10 mouse cellular contexts compared by ENCODE assay signal in genomic region chr11:80503281-80503680, GRCm38 (mm10). TPM values are rescaled to one million over a fixed set of nuclear protein-coding genes. Genes with fewer than 3 reads are reported as not detected.
DNase-seq lines count a peak whose midpoint lies in the region; ATAC-seq and TF ChIP-seq lines count a peak whose summit lies in the region.
"Had no signal": no experiment of that assay in that cellular context is flagged by ENCODE, and none has a peak within 500 bp of the region (broad histone marks: within the 10 kb centered on the region; RNA-seq: fewer than 3 reads in every experiment).

No protein-coding gene starts in this region.

- peak overlapping the region; percentile 31; the same call in 1 of the 2 replicates for H3K4me2 ChIP-seq in hindbrain, embryonic 13.5 days
- peak overlapping the region; percentile 33 for H3K4me2 ChIP-seq in midbrain, embryonic 14.5 days (ENCODE audit: low read length)
- no peak overlapping the region for H3K4me2 ChIP-seq in lung, postnatal 0 days (replicated peaks; ENCODE audit: low read depth, low read length)
- H3K4me2 ChIP-seq: stomach, embryonic 15.5 days had no signal

- H3K4me3 ChIP-seq in forebrain, embryonic 10.5 days = peak overlapping the region; percentile 36; the same call in 1 of the 2 replicates
- H3K4me3 ChIP-seq in hindbrain, embryonic 13.5 days = no peak overlapping the region
- H3K4me3 ChIP-seq in midbrain, embryonic 14.5 days (replicated peaks; ENCODE audit: low read depth, low read length) = no peak overlapping the region
- H3K4me3 ChIP-seq in lung, adult 2 months (replicated peaks; ENCODE audit: extremely low read depth, low read depth, low read length) = no peak overlapping the region
- no peak overlapping the region for H3K4me3 ChIP-seq in lung, postnatal 0 days (ENCODE audit: low read depth, low read length)
- H3K4me3 ChIP-seq: stomach, embryonic 15.5 days had no signal

- DNase-seq in brain, embryonic 14.5 days (ENCODE audit: low read depth) = peak; percentile 58
- no peak for DNase-seq in forebrain, embryonic 10.5 days (ENCODE audit: extremely low spot score, low spot score)
- DNase-seq in midbrain, embryonic 14.5 days = no peak
- no peak for DNase-seq in right cerebral cortex, adult 2 months (ENCODE audit: low spot score in 2 of 2)
- DNase-seq in lung, adult 2 months = no peak
- no peak for DNase-seq in lung, postnatal 0 days (ENCODE audit: low spot score)
- DNase-seq in cerebellum, adult 18-20 months = no peak
- DNase-seq: lung, adult 18-20 months had no signal

- no peak for ATAC-seq in hindbrain, embryonic 13.5 days (ENCODE audit: low FRiP score)
- no peak for ATAC-seq in midbrain, embryonic 14.5 days (ENCODE audit: low FRiP score, low TSS enrichment)
- no peak for ATAC-seq in lung, postnatal 0 days

- H3K9me3 ChIP-seq in forebrain, embryonic 10.5 days = no peaks in the 10 kb centered on the region
- no peaks in the 10 kb centered on the region for H3K9me3 ChIP-seq in hindbrain, embryonic 13.5 days
- no peaks in the 10 kb centered on the region for H3K9me3 ChIP-seq in midbrain, embryonic 14.5 days (ENCODE audit: control insufficient read depth, low read length)
- no peaks in the 10 kb centered on the region for H3K9me3 ChIP-seq in lung, postnatal 0 days (ENCODE audit: low read length)
- H3K9me3 ChIP-seq: stomach, embryonic 15.5 days had no signal

- TF ChIP-seq POLR2A in brain, embryonic 14.5 days (IDR thresholded peaks at IDR 0.05; ENCODE audit: borderline replicate concordance, extremely low read depth, insufficient read depth, insufficient read length, poor library complexity, severe bottlenecking) = no peak
- TF ChIP-seq POLR2A in lung, adult 2 months (IDR thresholded peaks at IDR 0.05; ENCODE audit: borderline replicate concordance, extremely low read depth, low read depth, low read length) = no peak

- peak overlapping the region; percentile 72 for H3K9ac ChIP-seq in hindbrain, embryonic 13.5 days
- H3K9ac ChIP-seq in midbrain, embryonic 14.5 days (replicated peaks; ENCODE audit: low read length) = peak overlapping the region; percentile 55; the same call in 1 of the 2 replicates
- no peak overlapping the region for H3K9ac ChIP-seq in lung, postnatal 0 days (replicated peaks; ENCODE audit: low read depth)
- H3K9ac ChIP-seq: stomach, embryonic 15.5 days had no signal

- no peaks in the 10 kb centered on the region for H3K36me3 ChIP-seq in forebrain, embryonic 10.5 days (replicated peaks)
- H3K36me3 ChIP-seq in hindbrain, embryonic 13.5 days = no peaks in the 10 kb centered on the region
- no peaks in the 10 kb centered on the region for H3K36me3 ChIP-seq in midbrain, embryonic 14.5 days (ENCODE audit: control insufficient read depth, insufficient read depth, low read length)
- H3K36me3 ChIP-seq in lung, postnatal 0 days (ENCODE audit: insufficient read depth, low read length) = no peaks in the 10 kb centered on the region
- H3K36me3 ChIP-seq: stomach, embryonic 15.5 days had no signal

- 81% methylated on average over 6 of the region's 6 CpGs for WGBS in forebrain, embryonic 10.5 days
- WGBS in hindbrain, embryonic 13.5 days = 74% methylated on average over 6 of the region's 6 CpGs
- WGBS in midbrain, embryonic 14.5 days = 65% methylated on average over 6 of the region's 6 CpGs
- 88% methylated on average over 6 of the region's 6 CpGs for WGBS in lung, adult 2 months
- WGBS in lung, postnatal 0 days = 84% methylated on average over 6 of the region's 6 CpGs

- H3K27me3 ChIP-seq in forebrain, embryonic 10.5 days (ENCODE audit: poor library complexity, severe bottlenecking) = peaks cover 11% of the 10 kb centered on the region
- H3K27me3 ChIP-seq in hindbrain, embryonic 13.5 days = no peaks in the 10 kb centered on the region
- no peaks in the 10 kb centered on the region for H3K27me3 ChIP-seq in midbrain, embryonic 14.5 days (ENCODE audit: control insufficient read depth, insufficient read depth, low read length)
- H3K27me3 ChIP-seq in lung, postnatal 0 days (replicated peaks; ENCODE audit: insufficient read depth, low read length) = no peaks in the 10 kb centered on the region
- H3K27me3 ChIP-seq: stomach, embryonic 15.5 days had no signal

- H3K4me1 ChIP-seq in forebrain, embryonic 10.5 days = peaks cover 53% of the 10 kb centered on the region
- peaks cover 59% of the 10 kb centered on the region for H3K4me1 ChIP-seq in hindbrain, embryonic 13.5 days (replicated peaks)
- peaks cover 52% of the 10 kb centered on the region for H3K4me1 ChIP-seq in midbrain, embryonic 14.5 days (ENCODE audit: control insufficient read depth, insufficient read depth, low read length)
- peaks cover 4% of the 10 kb centered on the region for H3K4me1 ChIP-seq in lung, adult 2 months (ENCODE audit: control insufficient read depth, insufficient read depth, low read length)
- peaks cover 7% of the 10 kb centered on the region; the same call in 1 of the 2 replicates for H3K4me1 ChIP-seq in lung, postnatal 0 days (ENCODE audit: insufficient read depth, low read depth, low read length)

- no peak for TF ChIP-seq EP300 in lung, postnatal 0 days (IDR thresholded peaks at IDR 0.05)

- peak overlapping the region; percentile 88 for H3K27ac ChIP-seq in forebrain, embryonic 10.5 days
- H3K27ac ChIP-seq in hindbrain, embryonic 13.5 days = peak overlapping the region; percentile 99
- peak overlapping the region; percentile 100 for H3K27ac ChIP-seq in midbrain, embryonic 14.5 days (replicated peaks; ENCODE audit: low read depth, low read length)
- H3K27ac ChIP-seq in lung, postnatal 0 days (ENCODE audit: low read length) = no peak overlapping the region
- H3K27ac ChIP-seq: stomach, embryonic 15.5 days had no signal

- no peak for TF ChIP-seq CTCF in brain, embryonic 14.5 days (IDR thresholded peaks at IDR 0.05; ENCODE audit: borderline replicate concordance, extremely low read depth, insufficient read depth, insufficient read length)
- TF ChIP-seq CTCF in lung, adult 2 months (IDR thresholded peaks at IDR 0.05; ENCODE audit: insufficient read depth, low read length) = no peak
- no peak for TF ChIP-seq CTCF in lung, postnatal 0 days (IDR thresholded peaks at IDR 0.05)

RNA-seq across cellular contexts. Expression of gene Cdk5r1, which starts 26.5 kb away (rescaled TPM):
- 327 and 349 TPM in 2 replicates for polyA plus RNA-seq in brain, embryonic 14.5 days (2012; rRNA removed)
- 3.1 and 4.7 TPM in 2 replicates for polyA plus RNA-seq in forebrain, embryonic 10.5 days (2016; fragmentation: Nextera tagmentation; extraction: Ambion mirVana)
- polyA plus RNA-seq in hindbrain, embryonic 13.5 days (2015; fragmentation: Nextera tagmentation; extraction: Ambion mirVana) = 93.2 and 105 TPM in 2 replicates
- polyA plus RNA-seq in midbrain, embryonic 14.5 days (2014; fragmentation: Nextera tagmentation; extraction: Ambion mirVana) = 103 and 134 TPM in 2 replicates
- polyA plus RNA-seq in lung, adult 2 months (2012; rRNA removed) = 1.2 and 1.5 TPM in 2 replicates
- polyA plus RNA-seq in lung, postnatal 0 days (2015; fragmentation: Nextera tagmentation; extraction: Ambion mirVana) = 0.39 and 0.48 TPM in 2 replicates

Comparison
In these comparisons a context has a peak if more than half of its experiments do, and no peak if none do; other contexts are left out.
1. RNA of gene Cdk5r1, which starts 26.5 kb away (polyA plus RNA-seq): 327 to 349 TPM in brain, embryonic 14.5 days, 93.2 to 105 TPM in hindbrain, embryonic 13.5 days and 103 to 134 TPM in midbrain, embryonic 14.5 days; 3.1 to 4.7 TPM in forebrain, embryonic 10.5 days, 1.2 to 1.5 TPM in lung, adult 2 months and 0.39 to 0.48 TPM in lung, postnatal 0 days; every median in the first group is over 10 times any median in the second.